Mouse (Mus musculus) layer of hippocampus, adult 18-20 months (tissue): ENCODE data around the gene Ect2. TPM values are rescaled to one million over a fixed set of nuclear protein-coding genes. Genes with fewer than 3 reads are reported as not detected.

ENCODE experiments used
- DNase-seq, 2 experiments: peaks; one replicate each; pipeline ENCODE4 v3.0.0; 2022; ENCODE audit warnings: low spot score in 2 of 2
- total RNA-seq, 2 experiments: library from RNA; stranded (reverse); gene quantifications; 2 replicates each; pipeline ENCODE4 v1.2.3; 2021

Gene Ect2
- total RNA-seq, 2 experiments from 2014 or later: 0.28 to 0.54 TPM

DNA sequence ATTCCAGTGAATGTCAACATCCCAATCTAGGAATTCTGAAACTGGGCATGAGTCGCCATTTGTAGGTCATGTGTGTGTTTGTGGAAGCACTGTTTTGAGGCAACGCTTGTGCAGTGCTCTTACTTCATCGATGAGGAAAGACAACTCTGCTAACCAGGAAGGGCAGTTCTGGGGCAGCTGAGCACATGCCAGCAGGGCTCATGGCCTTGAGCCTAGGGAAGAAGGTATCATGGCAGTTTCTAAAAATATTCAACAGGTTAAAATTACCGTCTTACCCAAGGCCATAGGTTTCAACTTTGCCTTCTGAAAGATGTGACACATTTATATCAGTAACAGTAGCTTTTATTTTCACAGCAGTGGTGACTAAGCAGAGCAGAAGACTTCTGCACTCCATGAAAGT, 82.0 kb downstream of the Ect2 start:
- no peak for DNase-seq

- DNase-seq: no peak
Measured at GRCm38 (mm10) chr3:27070340-27070739, 83.3 kb downstream of the Ect2 start.

GRCm38 (mm10) chr3:27067206-27067605, 86.5 kb downstream of the Ect2 start:
- no peak for DNase-seq

DNA sequence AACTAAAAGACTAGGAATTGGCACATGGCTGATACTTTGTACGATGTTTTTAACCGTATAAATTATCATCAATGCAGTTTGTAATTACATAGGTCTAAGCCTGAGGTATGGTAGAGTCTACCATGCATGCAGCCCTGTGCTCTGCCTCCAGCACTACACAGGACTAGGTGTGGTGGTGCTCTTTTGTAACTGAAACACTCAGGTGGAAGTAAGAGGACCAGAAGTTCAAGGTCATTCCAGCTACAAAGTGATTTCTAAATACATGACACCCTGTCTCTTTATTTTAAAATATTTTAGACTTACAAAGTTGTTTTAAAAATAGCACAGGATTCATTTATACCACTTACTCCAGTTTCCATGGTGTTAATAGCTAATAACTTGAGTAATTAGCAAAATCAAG, 88.8 kb downstream of the Ect2 start:
- no peak for DNase-seq

DNA sequence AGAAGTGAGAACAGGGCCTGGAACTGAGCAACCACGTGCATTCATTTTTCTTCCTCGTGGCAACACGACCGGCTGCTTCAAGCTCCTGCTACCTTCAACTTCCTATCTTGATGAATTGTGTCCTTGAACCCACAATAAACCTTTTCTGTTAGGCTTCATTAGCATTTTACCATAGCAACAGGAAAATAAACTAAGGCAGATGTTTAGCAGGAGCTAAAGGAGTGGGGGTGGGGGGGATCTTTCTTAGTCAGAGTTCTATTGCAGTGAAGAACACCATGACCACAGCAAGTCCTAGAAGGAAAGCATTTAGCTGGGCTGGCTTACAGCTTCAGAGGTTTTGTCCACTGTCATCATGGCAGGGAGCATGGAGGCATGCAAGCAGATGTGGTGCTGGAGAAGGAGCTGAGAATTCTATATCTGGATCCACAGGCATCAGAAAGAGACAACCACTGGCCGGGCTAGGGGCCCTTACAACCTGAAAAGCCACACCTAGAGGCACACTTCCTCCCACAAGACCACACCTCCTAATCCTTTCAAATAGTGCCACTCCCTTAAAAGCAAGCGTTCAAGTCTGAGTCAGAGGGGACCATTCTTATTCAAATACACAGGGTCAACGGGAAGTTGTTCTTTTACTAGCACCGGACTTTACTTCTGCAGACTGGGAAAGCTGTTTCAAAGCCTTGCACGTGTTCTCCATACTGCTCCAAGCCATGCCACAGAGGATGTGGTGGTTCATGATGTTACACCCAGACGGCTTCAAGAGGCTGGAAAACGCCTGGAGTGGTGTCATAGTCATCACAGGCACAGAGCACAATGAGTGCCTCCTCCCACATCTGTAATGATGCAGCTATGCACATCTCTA, 90.0 kb downstream of the Ect2 start:
- DNase-seq: no peak

DNA sequence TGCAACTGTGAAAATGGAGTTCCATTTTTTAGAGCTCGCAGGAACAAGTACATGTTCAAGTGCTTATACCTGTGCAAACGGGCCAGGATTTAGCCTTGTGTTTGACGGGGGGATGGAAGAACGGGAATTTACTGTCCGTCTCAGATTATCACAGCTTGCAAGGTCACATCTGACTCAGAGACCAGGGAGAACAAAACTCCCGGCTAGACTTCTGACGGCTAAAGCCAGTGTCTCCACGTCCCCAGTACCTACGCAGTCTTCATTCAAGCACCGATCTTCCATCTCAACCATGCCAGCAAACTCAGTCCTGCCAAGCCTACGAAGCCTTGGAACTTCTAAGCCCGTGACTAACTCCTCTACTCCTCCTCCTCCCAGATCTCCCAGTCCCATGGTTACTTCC, 93.2 kb downstream of the Ect2 start:
- no peak for DNase-seq

DNA sequence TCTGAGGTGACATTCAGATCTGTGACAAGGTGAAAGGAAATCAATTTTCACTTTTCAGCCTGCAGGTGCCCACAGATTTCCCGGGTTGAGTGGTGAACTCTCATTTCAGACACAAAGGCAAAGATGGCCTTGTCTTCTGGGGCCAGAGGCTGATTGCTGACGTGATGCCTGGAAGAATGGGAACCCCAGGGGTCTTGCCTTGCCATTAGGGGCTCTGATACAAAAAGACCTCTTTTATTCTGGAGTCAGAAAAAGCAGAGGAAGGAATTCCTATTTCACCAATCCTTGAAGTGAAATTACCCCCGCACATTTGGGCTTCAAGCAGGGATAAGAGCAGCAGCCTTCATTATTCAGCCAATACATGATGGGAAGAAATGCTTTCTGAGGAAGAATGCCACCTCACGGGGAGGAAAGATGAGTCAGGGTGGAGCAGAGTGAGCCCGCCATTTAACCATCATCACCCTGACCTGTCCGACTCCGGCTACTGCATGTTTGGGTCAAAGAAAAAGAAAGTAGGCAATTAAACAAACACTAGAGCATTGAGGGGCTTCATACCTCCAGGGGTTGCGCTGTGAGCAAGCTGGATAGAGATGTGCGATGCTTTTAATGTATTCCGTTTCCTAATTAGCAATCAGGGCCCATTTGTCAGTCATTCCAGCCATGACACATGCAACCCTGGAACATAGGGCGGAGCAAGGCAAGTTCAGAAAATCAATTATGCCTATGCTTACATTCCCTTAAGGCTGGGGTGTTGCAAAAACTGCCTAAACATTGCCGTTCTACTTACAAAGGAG, 94.0 kb downstream of the Ect2 start:
- no peak for DNase-seq

GRCm38 (mm10) chr3:27055471-27055870, 98.2 kb downstream of the Ect2 start:
- no peak for DNase-seq

GRCm38 (mm10) chr3:27054766-27055165, 98.9 kb downstream of the Ect2 start:
- no peak for DNase-seq

Other genes with a start within 250 kb of the Ect2 start
- gene Nceh1, start 29.1 kb upstream of the Ect2 start, total RNA-seq: 100 to 1,000 TPM; 108 to 114 TPM
- gene Tnfsf10, start 163.2 kb upstream of the Ect2 start, total RNA-seq: under 1 TPM; 0.63 to 0.72 TPM
- gene Ghsr, start 217.5 kb upstream of the Ect2 start, total RNA-seq: 1 to 10 TPM; 1.4 to 1.7 TPM